Comparison of ENCODE assay signal across 27 mouse cellular contexts in genomic region chr3:69800829-69801384, GRCm38 (mm10). TPM values are rescaled to one million over a fixed set of nuclear protein-coding genes. Genes with fewer than 3 reads are reported as not detected.
A peak's percentile ranks its signal among the peaks of the same experiment; 100 is the strongest.
DNase-seq lines count a peak whose midpoint lies in the region; ATAC-seq and TF ChIP-seq lines count a peak whose summit lies in the region.
"Had no signal": no experiment of that assay in that cellular context is flagged by ENCODE, and none has a peak within 500 bp of the region (broad histone marks: within the 10 kb centered on the region; RNA-seq: fewer than 3 reads in every experiment).

No protein-coding gene starts in this region.

- H3K4me3 ChIP-seq in midbrain, postnatal 0 days (ENCODE audit: low read depth, low read length): no peak overlapping the region
- no peak overlapping the region for H3K4me3 ChIP-seq in midbrain, embryonic 13.5 days (replicated peaks)
- no peak overlapping the region for H3K4me3 ChIP-seq in intestine, embryonic 15.5 days (replicated peaks)
- H3K4me3 ChIP-seq: forebrain, embryonic 10.5 days; kidney, embryonic 15.5 days; limb, embryonic 13.5 days; liver, embryonic 15.5 days had no signal

- H3K27ac ChIP-seq in midbrain, postnatal 0 days (ENCODE audit: low read depth, low read length): no peak overlapping the region
- H3K27ac ChIP-seq in midbrain, embryonic 13.5 days: no peak overlapping the region
- H3K27ac ChIP-seq in intestine, embryonic 15.5 days: no peak overlapping the region
- H3K27ac ChIP-seq: forebrain, embryonic 10.5 days; kidney, embryonic 15.5 days; limb, embryonic 13.5 days; liver, embryonic 15.5 days had no signal

- H3K36me3 ChIP-seq in midbrain, postnatal 0 days (ENCODE audit: insufficient read depth, low read length): no peaks in the 10 kb centered on the region
- H3K36me3 ChIP-seq in midbrain, embryonic 13.5 days: no peaks in the 10 kb centered on the region
- H3K36me3 ChIP-seq in intestine, embryonic 15.5 days: no peaks in the 10 kb centered on the region
- H3K36me3 ChIP-seq: forebrain, embryonic 10.5 days; kidney, embryonic 15.5 days; limb, embryonic 13.5 days; liver, embryonic 15.5 days had no signal

- TF ChIP-seq CTCF in midbrain, postnatal 0 days (IDR thresholded peaks at IDR 0.05): no peak

- WGBS in midbrain, postnatal 0 days: 56% methylated on average over 7 of the region's 7 CpGs
- 73% methylated on average over 7 of the region's 7 CpGs for WGBS in midbrain, embryonic 13.5 days
- 27% methylated on average over 7 of the region's 7 CpGs for WGBS in intestine, embryonic 15.5 days

- H3K27me3 ChIP-seq in midbrain, postnatal 0 days (ENCODE audit: insufficient read depth, low read length): no peaks in the 10 kb centered on the region
- no peaks in the 10 kb centered on the region for H3K27me3 ChIP-seq in midbrain, embryonic 13.5 days
- no peaks in the 10 kb centered on the region for H3K27me3 ChIP-seq in intestine, embryonic 15.5 days (replicated peaks)
- H3K27me3 ChIP-seq: kidney, embryonic 15.5 days; limb, embryonic 13.5 days; liver, embryonic 15.5 days had no signal

- peak; percentile 28 for DNase-seq in embryo, embryonic 11 days
- no peak for DNase-seq in embryo, embryonic 10 days (ENCODE audit: low spot score)
- DNase-seq in midbrain, postnatal 0 days (ENCODE audit: low spot score): peak; percentile 15
- DNase-seq in kidney, postnatal 4 days: no peak
- no peak for DNase-seq in frontal cortex, postnatal 36 days (ENCODE audit: low spot score in 2 of 2)
- DNase-seq: adrenal gland, adult 8-10 months; cerebellum, adult 9-11 months; heart, postnatal 10 days; layer of hippocampus, postnatal 36 days; lung, postnatal 10 days; right cerebral cortex, postnatal 25 days; thymus, postnatal 14 days had no signal

- no peaks in the 10 kb centered on the region for H3K4me1 ChIP-seq in midbrain, postnatal 0 days (ENCODE audit: insufficient read depth, low read length)
- H3K4me1 ChIP-seq in midbrain, embryonic 13.5 days (replicated peaks): no peaks in the 10 kb centered on the region
- H3K4me1 ChIP-seq in intestine, embryonic 15.5 days (replicated peaks): 0 out of 2 replicates have a peak, but pooled peaks cover 2% of the 10 kb centered on the region
- H3K4me1 ChIP-seq: forebrain, embryonic 10.5 days; kidney, embryonic 15.5 days; limb, embryonic 13.5 days; liver, embryonic 15.5 days had no signal

- no peaks in the 10 kb centered on the region for H3K9me3 ChIP-seq in midbrain, postnatal 0 days (ENCODE audit: low read length)
- H3K9me3 ChIP-seq in midbrain, embryonic 13.5 days: no peaks in the 10 kb centered on the region
- no peaks in the 10 kb centered on the region for H3K9me3 ChIP-seq in intestine, embryonic 15.5 days
- H3K9me3 ChIP-seq: forebrain, embryonic 10.5 days; kidney, embryonic 15.5 days; limb, embryonic 13.5 days; liver, embryonic 15.5 days had no signal

- H3K4me2 ChIP-seq in midbrain, postnatal 0 days (ENCODE audit: low read depth, low read length, poor library complexity, severe bottlenecking): no peak overlapping the region
- no peak overlapping the region for H3K4me2 ChIP-seq in midbrain, embryonic 13.5 days (replicated peaks)
- H3K4me2 ChIP-seq in intestine, embryonic 15.5 days (replicated peaks): no peak overlapping the region
- H3K4me2 ChIP-seq: heart, embryonic 11.5 days; kidney, embryonic 15.5 days; limb, embryonic 13.5 days; liver, embryonic 15.5 days had no signal

- H3K9ac ChIP-seq in midbrain, postnatal 0 days (replicated peaks; ENCODE audit: low read length, poor library complexity, severe bottlenecking): no peak overlapping the region
- H3K9ac ChIP-seq in midbrain, embryonic 13.5 days (replicated peaks): no peak overlapping the region
- no peak overlapping the region for H3K9ac ChIP-seq in intestine, embryonic 15.5 days
- H3K9ac ChIP-seq: kidney, embryonic 15.5 days; limb, embryonic 13.5 days; liver, embryonic 15.5 days had no signal

- ATAC-seq in midbrain, postnatal 0 days (ENCODE audit: low FRiP score): no peak
- no peak for ATAC-seq in midbrain, embryonic 13.5 days
- peak; percentile 47; the same call in 1 of the 2 replicates for ATAC-seq in intestine, embryonic 15.5 days
- ATAC-seq: CD4-positive, CD25-positive, alpha-beta regulatory T cell, adult 4 months; midbrain, embryonic 16.5 days; Patski had no signal

RNA-seq across cellular contexts. Expression of gene Sptssb, which starts 58.8 kb away (rescaled TPM):
- 1.3 and 3.2 TPM in 2 replicates for total RNA-seq in midbrain, postnatal 0 days (2014; rRNA removed)
- polyA plus RNA-seq in midbrain, postnatal 0 days (2015; fragmentation: Nextera tagmentation; extraction: Ambion mirVana): 1.3 and 1.6 TPM in 2 replicates
- 0.19 and 0.26 TPM in 2 replicates for polyA plus RNA-seq in midbrain, embryonic 13.5 days (2015; fragmentation: Nextera tagmentation; extraction: Ambion mirVana)
- 8.9 and 10.1 TPM in 2 replicates for polyA plus RNA-seq in intestine, embryonic 15.5 days (2015; fragmentation: Nextera tagmentation; extraction: Ambion mirVana)
- total RNA-seq: adrenal gland, adult 8-10 months; ES-E14; gastrocnemius, adult 8-10 months; granulocyte monocyte progenitor cell, adult 5-6 weeks; heart, postnatal 10 days; megakaryocyte progenitor cell, adult 5-6 weeks; neutrophil, adult 5-6 weeks had no signal
- polyA plus RNA-seq: CD4-positive, CD25-positive, alpha-beta regulatory T cell, adult 4 months; forebrain, embryonic 10.5 days had no signal

Comparison
In these comparisons a context has a peak if more than half of its experiments do, and no peak if none do; other contexts are left out.
1. DNase-seq: peak in embryo, embryonic 11 days (single experiment) and midbrain, postnatal 0 days (single experiment); none in embryo, embryonic 10 days (single experiment), kidney, postnatal 4 days (0 of 2) and frontal cortex, postnatal 36 days (0 of 2).